Mouse (Mus musculus): Measurements from ENCODE around the gene Pigr. TPM values are rescaled to one million over a fixed set of nuclear protein-coding genes. Genes with fewer than 3 reads are reported as not detected.

The Pigr gene
- polyA plus RNA-seq, 1 experiment: 0.01 TPM

DNA sequence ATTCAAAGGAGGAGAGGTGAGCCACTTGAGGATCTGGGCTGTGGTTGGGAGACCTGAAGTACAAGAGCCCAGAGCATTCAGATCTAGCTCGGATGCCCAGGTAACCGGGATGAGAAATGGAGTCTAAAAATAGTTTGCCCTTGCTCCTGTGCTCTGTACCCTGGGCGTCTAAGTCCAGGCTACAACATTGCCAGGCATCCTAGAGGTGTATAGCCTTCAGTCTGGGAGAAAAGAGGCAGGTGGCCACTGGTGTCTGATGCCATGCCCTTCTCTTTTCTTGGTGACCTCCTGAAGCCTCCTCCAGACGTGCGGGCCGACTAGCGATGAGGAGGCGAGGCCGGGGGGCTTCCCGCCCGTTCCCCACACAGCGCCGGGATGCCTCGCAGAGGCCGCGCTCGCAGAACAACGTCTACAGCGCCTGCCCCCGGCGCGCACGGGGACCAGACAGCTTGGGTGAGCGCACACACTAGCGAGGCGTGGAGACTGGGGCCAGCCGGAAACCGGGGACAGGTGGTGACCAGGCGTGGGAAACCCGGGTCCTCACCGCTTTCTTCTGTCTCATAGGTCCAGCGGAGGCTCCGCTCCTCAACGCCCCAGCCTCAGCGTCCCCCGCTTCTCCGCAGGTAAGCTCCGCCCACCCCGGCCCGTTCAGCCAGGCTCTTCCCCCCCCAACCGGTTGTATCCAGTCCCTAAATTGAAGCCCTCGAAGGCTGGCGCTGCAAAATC is 51.6 kb downstream of the Pigr start:
- no peaks in the 10 kb centered on the region for H3K79me2 ChIP-seq (ENCODE audit: control insufficient read depth, insufficient read depth)
- no peaks in the 10 kb centered on the region for H3K36me3 ChIP-seq (ENCODE audit: control insufficient read depth, insufficient read depth)
- H3K4me3 ChIP-seq: no peak overlapping the region
- TF ChIP-seq MAX (IDR thresholded peaks at IDR 0.05; ENCODE audit: low read depth) (no peak), CEBPB (IDR thresholded peaks at IDR 0.05; ENCODE audit: insufficient read depth, poor library complexity, severe bottlenecking) (no peak), MYOD1 (IDR thresholded peaks at IDR 0.05; ENCODE audit: control insufficient read depth in 1 of 3, insufficient read length in 2 of 3, low read depth in 2 of 3) (no peak), POLR2AphosphoS2 (IDR thresholded peaks at IDR 0.05; ENCODE audit: insufficient read length, low read depth) (no peak), REST (IDR thresholded peaks at IDR 0.05; ENCODE audit: insufficient read depth, insufficient read length) (no peak), SRF (IDR thresholded peaks at IDR 0.05; ENCODE audit: control insufficient read depth, insufficient read length, low read depth) (no peak)
- H3K27me3 ChIP-seq (ENCODE audit: control insufficient read depth, insufficient read depth, insufficient read length): no peaks in the 10 kb centered on the region
- H3K4me2 ChIP-seq (ENCODE audit: low read depth): no peak overlapping the region
- H3ac ChIP-seq (ENCODE audit: control insufficient read depth, insufficient read length): no peak overlapping the region

DNA sequence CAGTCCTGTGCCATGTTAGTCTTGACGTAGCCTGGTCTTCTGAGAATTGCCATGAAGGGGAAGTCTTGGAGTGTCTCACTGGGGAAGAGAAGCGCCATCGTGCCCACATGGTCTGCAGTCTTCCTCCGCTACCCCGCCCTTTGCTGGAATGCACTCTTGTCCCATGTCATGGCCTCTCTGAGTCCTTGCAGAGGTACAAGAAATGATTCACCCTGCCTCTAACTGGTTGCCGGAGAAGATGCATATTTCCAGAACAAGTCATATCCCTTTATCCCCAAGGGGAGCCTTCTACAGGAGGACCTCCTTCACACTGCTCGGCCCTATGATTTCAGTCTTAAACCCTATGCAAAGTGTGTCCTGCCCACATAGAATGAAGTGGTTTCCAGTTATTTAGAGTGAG is 53.4 kb downstream of the Pigr start:
- Histone ChIP-seq H3K4me2 (ENCODE audit: low read depth) (peak overlapping the region; percentile 41), H3K4me3 (no peak overlapping the region), H3K27me3 (ENCODE audit: control insufficient read depth, insufficient read depth, insufficient read length) (no peaks in the 10 kb centered on the region), H3ac (ENCODE audit: control insufficient read depth, insufficient read length) (no peak overlapping the region), H3K36me3 (ENCODE audit: control insufficient read depth, insufficient read depth) (no peaks in the 10 kb centered on the region), H3K79me2 (ENCODE audit: control insufficient read depth, insufficient read depth) (no peaks in the 10 kb centered on the region)
- TF ChIP-seq E2F4 (IDR thresholded peaks at IDR 0.05; ENCODE audit: insufficient read depth): no peak
- no peak for TF ChIP-seq SRF (IDR thresholded peaks at IDR 0.05; ENCODE audit: control insufficient read depth, insufficient read length, low read depth)
- TF ChIP-seq POLR2AphosphoS2 (IDR thresholded peaks at IDR 0.05; ENCODE audit: insufficient read length, low read depth): no peak
- TF ChIP-seq REST (IDR thresholded peaks at IDR 0.05; ENCODE audit: insufficient read depth, insufficient read length): no peak
- TF ChIP-seq MYOG (IDR thresholded peaks at IDR 0.05; ENCODE audit: control insufficient read depth in 1 of 3, insufficient read depth in 1 of 3, insufficient read length in 2 of 3, low read depth in 2 of 3): no peak
- TF ChIP-seq POLR2A (IDR thresholded peaks at IDR 0.05; ENCODE audit: insufficient read length, low read depth): no peak
- no peak for TF ChIP-seq CEBPB (IDR thresholded peaks at IDR 0.05; ENCODE audit: insufficient read depth, poor library complexity, severe bottlenecking)
- no peak for TF ChIP-seq MYOD1 (IDR thresholded peaks at IDR 0.05; ENCODE audit: control insufficient read depth in 1 of 3, insufficient read length in 2 of 3, low read depth in 2 of 3)
- TF ChIP-seq MAX (IDR thresholded peaks at IDR 0.05; ENCODE audit: low read depth): no peak
- no peak for TF ChIP-seq USF1 (IDR thresholded peaks at IDR 0.05; ENCODE audit: low read depth)
- TF ChIP-seq TCF12 (IDR thresholded peaks at IDR 0.05; ENCODE audit: insufficient read depth, poor library complexity, severe bottlenecking): no peak
- no peak for TF ChIP-seq TCF3 (IDR thresholded peaks at IDR 0.05; ENCODE audit: insufficient read length, low read depth)

DNA sequence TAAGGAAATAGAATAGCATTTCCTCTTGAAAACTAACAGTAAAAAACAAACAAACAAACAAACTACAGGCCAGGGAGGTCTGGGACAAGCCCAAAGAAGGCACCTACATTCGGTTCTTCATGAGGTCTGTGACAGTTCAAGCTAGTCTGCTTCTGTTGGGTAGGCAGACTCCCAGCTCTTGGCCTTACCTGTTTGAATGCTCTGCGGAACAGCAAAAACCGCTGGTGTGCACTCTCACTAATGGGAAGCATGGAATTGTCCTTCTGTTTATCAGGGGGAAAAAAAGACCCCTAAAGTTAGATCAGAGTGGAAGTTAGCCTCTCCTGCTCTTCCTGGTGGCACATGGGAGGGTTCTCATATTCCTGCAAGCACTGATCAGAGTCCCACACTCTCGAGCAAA is 56.7 kb downstream of the Pigr start:
- TF ChIP-seq MYOG (IDR thresholded peaks at IDR 0.05; ENCODE audit: control insufficient read depth in 1 of 3, insufficient read depth in 1 of 3, insufficient read length in 2 of 3, low read depth in 2 of 3): no peak
- no peak for TF ChIP-seq USF1 (IDR thresholded peaks at IDR 0.05; ENCODE audit: low read depth)
- no peaks in the 10 kb centered on the region for H3K27me3 ChIP-seq (ENCODE audit: control insufficient read depth, insufficient read depth, insufficient read length)

DNA sequence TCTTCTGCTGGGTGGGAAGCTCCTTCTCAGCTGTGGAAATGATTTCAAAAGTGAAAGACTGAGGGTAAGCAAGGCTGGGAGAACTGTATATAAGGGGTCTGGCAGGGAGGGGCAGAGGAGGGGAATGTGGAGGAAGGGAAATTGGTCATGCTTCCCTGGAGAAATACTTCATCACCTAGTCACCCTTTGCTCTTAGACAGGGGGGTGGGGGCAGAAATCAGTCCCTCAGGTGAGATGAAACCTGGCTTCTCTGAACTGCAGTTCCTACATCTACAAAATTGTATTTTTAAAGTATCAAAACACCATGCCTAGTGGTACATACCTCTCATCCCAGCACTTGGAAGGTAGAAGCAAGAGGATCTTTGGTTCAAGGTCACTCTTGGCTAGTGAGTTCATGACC is 60.9 kb downstream of the Pigr start, which contains the start of gene Il24:
TSS of gene Il24 (minus strand) at position 101 of the 400 bp plus-strand sequence.
- H3ac ChIP-seq (ENCODE audit: control insufficient read depth, insufficient read length): no peak within 1 kb of the TSS
- H3K79me2 ChIP-seq (ENCODE audit: control insufficient read depth, insufficient read depth): no peaks in the 10 kb centered on the region
- no peak within 1 kb of the TSS for H3K4me3 ChIP-seq
- H3K4me2 ChIP-seq (ENCODE audit: low read depth): no peak within 1 kb of the TSS
- H3K27me3 ChIP-seq (ENCODE audit: control insufficient read depth, insufficient read depth, insufficient read length): no peaks in the 10 kb centered on the region
- H3K36me3 ChIP-seq (ENCODE audit: control insufficient read depth, insufficient read depth): no peaks in the 10 kb centered on the region
- no peak for TF ChIP-seq REST (IDR thresholded peaks at IDR 0.05; ENCODE audit: insufficient read depth, insufficient read length)
- TF ChIP-seq POLR2A (IDR thresholded peaks at IDR 0.05; ENCODE audit: insufficient read length, low read depth): no peak

More for the DNA sequence above, 56.7 kb downstream of the Pigr start:
- no peaks in the 10 kb centered on the region for H3K79me2 ChIP-seq (ENCODE audit: control insufficient read depth, insufficient read depth)
- H3K36me3 ChIP-seq (ENCODE audit: control insufficient read depth, insufficient read depth): no peaks in the 10 kb centered on the region
- H3K4me3 ChIP-seq: no peak overlapping the region
- no peak overlapping the region for H3ac ChIP-seq (ENCODE audit: control insufficient read depth, insufficient read length)
- no peak overlapping the region for H3K4me2 ChIP-seq (ENCODE audit: low read depth)

DNA sequence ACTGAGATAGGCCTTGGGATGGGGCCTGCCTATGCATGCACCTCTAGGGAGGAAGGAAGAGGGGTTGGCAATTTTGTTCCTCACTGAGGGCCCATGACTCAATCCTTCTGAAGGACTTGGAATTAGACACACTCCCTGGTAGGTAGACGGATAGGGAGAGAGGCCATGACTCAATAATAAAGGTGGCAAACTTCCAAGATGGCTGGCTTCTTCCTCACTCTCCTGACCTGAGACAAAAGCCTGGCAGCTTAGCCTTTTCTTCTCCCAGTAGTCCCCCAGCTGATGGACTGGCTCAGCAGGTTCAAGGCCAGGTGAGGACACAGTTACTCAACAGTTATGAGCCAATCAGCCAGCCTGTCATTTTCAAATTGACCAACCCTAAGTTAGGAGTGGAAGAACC is 66.0 kb downstream of the Pigr start:
- H3K79me2 ChIP-seq (ENCODE audit: control insufficient read depth, insufficient read depth): no peaks in the 10 kb centered on the region
- H3K4me3 ChIP-seq: no peak overlapping the region
- no peaks in the 10 kb centered on the region for H3K36me3 ChIP-seq (ENCODE audit: control insufficient read depth, insufficient read depth)
- TF ChIP-seq TCF12 (IDR thresholded peaks at IDR 0.05; ENCODE audit: insufficient read depth, poor library complexity, severe bottlenecking): no peak
- TF ChIP-seq MAX (IDR thresholded peaks at IDR 0.05; ENCODE audit: low read depth): no peak
- no peak for TF ChIP-seq MYOG (IDR thresholded peaks at IDR 0.05; ENCODE audit: control insufficient read depth in 1 of 3, insufficient read depth in 1 of 3, insufficient read length in 2 of 3, low read depth in 2 of 3)
- no peak for TF ChIP-seq SRF (IDR thresholded peaks at IDR 0.05; ENCODE audit: control insufficient read depth, insufficient read length, low read depth)
- TF ChIP-seq E2F4 (IDR thresholded peaks at IDR 0.05; ENCODE audit: insufficient read depth): no peak
- no peak for TF ChIP-seq MYOD1 (IDR thresholded peaks at IDR 0.05; ENCODE audit: control insufficient read depth in 1 of 3, insufficient read length in 2 of 3, low read depth in 2 of 3)
- no peak for TF ChIP-seq TCF3 (IDR thresholded peaks at IDR 0.05; ENCODE audit: insufficient read length, low read depth)
- TF ChIP-seq POLR2A (IDR thresholded peaks at IDR 0.05; ENCODE audit: insufficient read length, low read depth): no peak
- no peak for TF ChIP-seq POLR2AphosphoS2 (IDR thresholded peaks at IDR 0.05; ENCODE audit: insufficient read length, low read depth)
- TF ChIP-seq CEBPB (IDR thresholded peaks at IDR 0.05; ENCODE audit: insufficient read depth, poor library complexity, severe bottlenecking): no peak
- TF ChIP-seq USF1 (IDR thresholded peaks at IDR 0.05; ENCODE audit: low read depth): no peak
- no peak for TF ChIP-seq REST (IDR thresholded peaks at IDR 0.05; ENCODE audit: insufficient read depth, insufficient read length)
- no peak overlapping the region for H3K4me2 ChIP-seq (ENCODE audit: low read depth)
- H3K27me3 ChIP-seq (ENCODE audit: control insufficient read depth, insufficient read depth, insufficient read length): no peaks in the 10 kb centered on the region
- no peak overlapping the region for H3ac ChIP-seq (ENCODE audit: control insufficient read depth, insufficient read length)

Data from myocyte (in vitro differentiated cells).